Mouse (Mus musculus): Measurements from ENCODE around the gene Trmt44.
"Not testable (repeated sequence)": the region's sequence is repeated elsewhere in the genome, so short reads cannot be mapped to it uniquely, and the experiment has no call there.

Gene Trmt44

DNA sequence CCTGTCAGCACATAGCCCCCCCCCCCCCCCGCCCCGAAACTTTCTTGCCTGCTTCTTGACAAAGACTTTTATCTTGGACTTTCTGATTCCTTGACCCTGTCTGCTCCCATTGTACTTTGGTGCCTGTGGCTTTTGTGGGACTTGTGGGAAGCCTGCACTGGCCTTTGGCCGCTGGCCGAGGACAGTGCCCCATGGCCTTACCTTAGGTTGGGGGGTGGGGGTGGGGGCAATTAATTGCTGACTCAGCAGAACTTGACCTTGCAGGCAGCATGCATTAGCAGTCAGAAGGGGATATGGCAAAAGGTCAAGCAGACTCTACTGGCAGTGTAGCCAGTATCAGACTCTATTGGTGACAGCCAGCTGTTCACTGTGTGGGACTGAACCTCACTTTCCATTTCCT, 16.6 kb upstream of the Trmt44 start:
- DNase-seq (ENCODE audit: low spot score in 2 of 2): no peak

GRCm38 (mm10) chr5:35584259-35584658, 9.4 kb upstream of the Trmt44 start:
- DNase-seq (ENCODE audit: low spot score in 2 of 2): not testable (repeated sequence)

DNA sequence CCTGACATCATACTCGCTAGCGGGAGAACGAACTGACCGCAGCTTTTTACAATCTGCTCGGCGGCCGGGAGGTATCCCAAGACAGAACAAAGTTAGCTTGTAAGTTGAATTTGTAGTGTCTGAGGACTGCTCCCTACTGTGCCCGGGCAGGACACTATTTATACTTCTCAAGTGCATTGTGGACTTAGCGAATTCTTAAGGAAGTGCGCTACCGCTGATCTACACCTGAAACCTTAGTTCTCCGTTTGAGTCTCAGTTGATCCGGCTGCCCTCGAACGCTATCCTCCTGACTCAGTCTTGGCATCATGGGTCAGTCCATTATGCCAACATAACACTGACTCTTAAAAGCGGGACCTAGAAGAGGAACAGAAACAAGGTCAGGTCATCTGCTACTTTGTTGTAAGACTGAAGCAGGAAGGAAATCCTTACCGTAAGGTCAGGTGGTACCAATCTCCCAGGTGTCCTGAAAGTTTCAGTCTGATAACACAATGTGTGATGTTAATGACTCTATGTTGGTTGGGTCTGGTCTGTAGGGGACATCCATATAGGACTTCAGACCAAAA, 8.4 kb upstream of the Trmt44 start:
- DNase-seq (ENCODE audit: low spot score in 2 of 2): no peak

GRCm38 (mm10) chr5:35582445-35583220, 7.8 kb upstream of the Trmt44 start, which contains the start of gene Acox3:
Acox3 (plus strand) TSS chr5:35583040.
- DNase-seq (ENCODE audit: low spot score in 2 of 2): peak; percentile 79 to 96

DNA sequence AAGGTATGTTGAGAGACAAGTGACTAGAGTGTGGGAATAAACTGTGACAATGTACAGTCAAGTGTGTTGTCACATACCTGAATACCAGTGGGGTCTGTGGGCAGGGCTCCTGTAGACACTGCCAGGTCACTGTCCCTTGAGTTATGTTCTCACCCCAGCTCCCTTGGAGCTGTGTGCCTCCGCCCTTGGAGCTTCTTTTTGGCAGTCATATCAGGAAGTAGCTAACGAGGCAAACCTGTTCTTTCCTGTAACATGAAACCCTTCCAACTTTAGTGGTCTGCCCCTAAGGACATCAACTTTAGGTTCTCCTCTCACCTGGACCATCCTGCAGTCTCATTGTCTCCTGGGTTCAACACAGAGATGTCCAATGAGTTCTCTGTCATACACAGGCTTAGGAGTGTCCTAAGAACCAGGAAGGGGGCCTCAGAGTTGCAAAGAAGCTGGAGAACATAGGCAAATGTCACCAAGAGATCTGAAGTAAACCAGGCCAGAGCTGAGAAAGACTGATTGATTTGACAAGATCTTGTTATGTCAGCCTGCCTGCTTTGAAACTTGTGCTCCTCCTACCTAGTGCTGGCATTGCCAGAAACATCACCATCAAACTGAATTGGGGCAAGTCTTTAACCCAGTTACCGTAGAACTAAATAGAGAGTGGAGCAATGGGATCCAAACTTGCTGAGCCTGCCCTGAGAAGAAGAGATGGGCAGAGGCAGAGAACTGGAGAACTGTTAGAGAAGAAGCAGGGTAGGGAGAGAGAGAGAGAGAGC, 5.5 kb upstream of the Trmt44 start:
- DNase-seq (ENCODE audit: low spot score in 2 of 2): no peak

- no peak for DNase-seq (ENCODE audit: low spot score in 2 of 2)
Measured at GRCm38 (mm10) chr5:35579247-35579893, 4.5 kb upstream of the Trmt44 start.

GRCm38 (mm10) chr5:35578411-35578810, 3.5 kb upstream of the Trmt44 start:
- no peak for DNase-seq (ENCODE audit: low spot score in 2 of 2)

DNA sequence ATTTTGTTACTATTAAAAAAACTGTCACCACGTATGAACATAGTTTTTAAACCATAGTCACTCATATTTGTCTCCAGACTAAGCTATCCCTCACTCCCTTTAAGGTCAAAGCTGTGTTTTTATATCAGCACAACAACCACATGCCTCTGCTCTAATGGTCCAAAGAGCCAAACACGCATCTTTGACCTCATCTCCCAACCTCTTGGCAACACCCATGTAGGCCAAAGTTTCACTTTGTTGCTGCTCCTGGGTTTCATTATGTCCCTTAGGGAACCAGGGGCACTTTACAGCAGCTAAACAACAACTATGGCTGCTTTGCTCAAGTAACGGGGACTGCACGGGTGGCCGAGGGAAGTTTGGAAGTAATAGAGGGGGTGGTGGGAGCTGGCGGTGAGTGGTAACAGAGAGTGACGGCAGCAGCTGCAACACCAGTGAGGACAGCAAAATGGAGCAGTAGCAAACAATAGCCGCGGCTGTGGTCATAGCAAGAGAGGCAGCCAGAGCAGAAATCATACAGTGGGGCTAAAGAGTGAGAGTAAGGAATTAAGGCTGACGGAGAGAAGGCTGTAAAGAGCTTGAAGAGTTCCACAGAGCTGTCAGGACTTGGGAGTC, 1.6 kb upstream of the Trmt44 start:
- DNase-seq (ENCODE audit: low spot score in 2 of 2): no peak

GRCm38 (mm10) chr5:35571546-35571945, 3.3 kb downstream of the Trmt44 start:
- DNase-seq (ENCODE audit: low spot score in 2 of 2): no peak

- DNase-seq (ENCODE audit: low spot score in 2 of 2): no peak
Measured at GRCm38 (mm10) chr5:35566632-35567031, 8.2 kb downstream of the Trmt44 start.

- no peak for DNase-seq (ENCODE audit: low spot score in 2 of 2)
Measured at GRCm38 (mm10) chr5:35565217-35565616, 9.7 kb downstream of the Trmt44 start.

DNA sequence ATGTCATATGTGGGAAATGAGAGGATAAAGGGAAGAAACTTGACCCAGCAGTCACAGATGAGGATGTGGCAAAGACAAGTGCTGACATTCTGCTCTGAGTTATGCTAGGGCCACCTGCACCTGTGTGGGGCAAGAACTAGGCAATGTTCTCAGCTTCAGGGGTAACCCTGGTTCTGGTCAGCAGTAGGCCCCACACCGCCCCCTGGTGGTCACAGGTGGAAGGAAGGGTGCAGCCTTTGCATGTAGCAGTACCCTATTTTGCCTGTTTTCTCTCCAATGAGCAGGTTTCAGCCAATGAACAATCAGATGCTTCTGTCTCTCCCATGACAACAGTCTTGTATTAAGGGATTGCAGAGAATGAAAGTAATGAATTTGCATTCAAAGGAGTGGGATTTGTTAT, 11.4 kb downstream of the Trmt44 start:
- DNase-seq (ENCODE audit: low spot score in 2 of 2): peak; percentile 66 to 83

DNA sequence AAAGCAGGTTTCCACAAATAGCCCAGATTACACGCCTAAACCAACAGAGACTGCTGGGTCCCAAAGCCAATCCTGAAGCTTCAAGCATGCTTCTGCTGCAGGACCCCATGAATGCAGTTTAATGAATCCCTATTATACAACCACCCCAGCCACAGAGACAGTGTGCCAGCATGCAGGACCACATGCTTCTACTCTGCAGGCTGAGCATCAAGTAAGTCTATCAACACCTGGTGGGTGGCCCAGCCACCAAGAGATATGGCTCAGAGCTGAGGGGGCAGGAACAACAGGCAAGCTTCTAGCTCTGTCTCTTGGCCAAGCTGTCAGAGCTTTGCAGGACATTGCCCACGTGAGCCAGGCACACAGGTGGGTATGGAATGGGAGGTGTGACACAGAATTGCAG, 12.3 kb downstream of the Trmt44 start:
- no peak for DNase-seq (ENCODE audit: low spot score in 2 of 2)

- no peak for DNase-seq (ENCODE audit: low spot score in 2 of 2)
Measured at GRCm38 (mm10) chr5:35559447-35559846, 15.4 kb downstream of the Trmt44 start.

GRCm38 (mm10) chr5:35557946-35558621, 16.8 kb downstream of the Trmt44 start:
- DNase-seq (ENCODE audit: low spot score in 2 of 2): no peak

GRCm38 (mm10) chr5:35556393-35556792, 18.5 kb downstream of the Trmt44 start:
- DNase-seq (ENCODE audit: low spot score in 2 of 2): no peak

- DNase-seq (ENCODE audit: low spot score in 2 of 2): no peak
Measured at GRCm38 (mm10) chr5:35552838-35553539, 21.9 kb downstream of the Trmt44 start.

DNA sequence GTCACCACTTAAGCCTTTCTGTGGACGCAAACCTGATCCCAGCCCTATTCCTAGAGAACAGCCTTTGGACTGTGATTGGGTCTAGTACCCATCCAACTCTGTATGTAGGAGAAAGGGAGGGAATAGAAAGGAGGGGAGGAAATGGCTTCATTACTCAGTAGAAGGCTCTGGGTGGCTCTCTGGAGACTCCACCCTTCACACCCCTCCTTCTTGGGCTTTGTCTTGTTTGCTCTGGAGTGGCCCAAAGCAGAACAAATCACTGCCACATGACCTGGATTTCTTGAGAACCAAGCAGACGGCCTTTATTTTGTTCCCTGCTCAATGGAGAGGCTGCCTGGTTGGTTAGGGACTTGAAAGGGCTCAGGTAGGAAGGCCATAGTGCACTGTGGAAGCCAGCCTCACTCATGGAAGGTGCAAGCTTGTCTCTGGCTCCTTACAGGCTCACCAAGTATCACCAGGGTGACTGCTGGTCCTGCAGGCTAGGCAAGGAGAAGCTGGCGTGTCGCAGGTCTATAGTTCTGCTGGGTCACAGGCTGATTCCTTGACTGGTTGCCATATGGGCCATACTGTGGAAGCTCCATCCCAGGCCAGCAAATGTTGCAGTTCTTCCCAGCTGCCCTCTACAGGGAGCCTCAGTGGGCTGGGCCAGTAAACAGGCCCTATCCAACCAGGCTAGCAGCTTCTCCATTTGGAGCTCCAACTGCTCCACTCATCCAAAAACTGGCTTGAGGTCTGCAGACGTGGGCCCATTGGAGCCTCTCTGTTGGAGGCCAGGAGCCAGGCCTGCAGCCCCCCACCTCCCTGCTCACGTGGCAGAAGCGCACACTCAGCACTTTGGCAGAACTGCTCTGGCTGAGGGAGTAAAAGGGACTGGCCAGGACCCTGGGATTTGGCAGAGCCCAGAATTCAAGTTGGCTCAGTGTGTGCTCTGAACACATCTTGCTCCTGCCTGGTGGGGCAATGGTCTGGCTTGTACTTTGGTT, 22.7 kb downstream of the Trmt44 start:
- no peak for DNase-seq (ENCODE audit: low spot score in 2 of 2)

GRCm38 (mm10) chr5:35546127-35546526, 28.7 kb downstream of the Trmt44 start:
- DNase-seq (ENCODE audit: low spot score in 2 of 2): no peak
